Mouse (Mus musculus): ENCODE data around the gene Uqcrc2. TPM values are rescaled to one million over a fixed set of nuclear protein-coding genes. Genes with fewer than 3 reads are reported as not detected.

The Uqcrc2 gene
- total and polyA plus RNA-seq, 3 experiments = 229 to 659 (median 338) TPM

- no peak for TF ChIP-seq ZKSCAN1 (IDR thresholded peaks at IDR 0.05; ENCODE audit: low read depth, low read length)
- TF ChIP-seq POLR2AphosphoS2 (IDR thresholded peaks at IDR 0.05; ENCODE audit: low read length) = no peak
- TF ChIP-seq NRF1 (IDR thresholded peaks at IDR 0.05; ENCODE audit: insufficient read depth, low read depth, low read length, poor library complexity, severe bottlenecking) = no peak
- no peak for TF ChIP-seq ZMIZ1 (IDR thresholded peaks at IDR 0.05; ENCODE audit: low read depth, low read length)
- no peak for TF ChIP-seq ZC3H11A (IDR thresholded peaks at IDR 0.05; ENCODE audit: low read depth, low read length)
- TF ChIP-seq MAX (IDR thresholded peaks at IDR 0.05; ENCODE audit: low read length) = no peak
- TF ChIP-seq POLR2A (IDR thresholded peaks at IDR 0.05; ENCODE audit: control insufficient read depth in 1 of 2, insufficient read depth in 1 of 2, low read depth in 1 of 2, low read length in 2 of 2, poor library complexity in 1 of 2) = no peak
- no peak for TF ChIP-seq EP300 (IDR thresholded peaks at IDR 0.05; ENCODE audit: low read depth in 1 of 2, low read length in 2 of 2)
- no peak for TF ChIP-seq GATA1 (IDR thresholded peaks at IDR 0.05; ENCODE audit: low read depth, low read length)
- no peak for TF ChIP-seq ZNF384 (IDR thresholded peaks at IDR 0.05; ENCODE audit: low read depth, low read length)
- TF ChIP-seq MAFK (IDR thresholded peaks at IDR 0.05; ENCODE audit: borderline replicate concordance, low read depth, low read length) = no peak
- no peak for TF ChIP-seq CHD2 (IDR thresholded peaks at IDR 0.05; ENCODE audit: low read length)
- no peak for TF ChIP-seq CTCF (IDR thresholded peaks at IDR 0.05 in 2 of 3, conservative IDR thresholded peaks at IDR 0.05 in 1 of 3; ENCODE audit: control insufficient read depth in 1 of 3, insufficient read depth in 1 of 3, low read depth in 2 of 3, low read length in 3 of 3, poor library complexity in 1 of 3, severe bottlenecking in 1 of 3)
- no peak for TF ChIP-seq HCFC1 (IDR thresholded peaks at IDR 0.05; ENCODE audit: low read depth, low read length)
- TF ChIP-seq MXI1 (IDR thresholded peaks at IDR 0.05; ENCODE audit: low read depth, low read length) = no peak
- Histone ChIP-seq H3K36me3 (ENCODE audit: control insufficient read depth in 1 of 2, insufficient read depth in 2 of 2, low read length in 2 of 2) (peaks cover 4 to 15% of the 10 kb centered on the region in 2 experiments), H3K79me2 (ENCODE audit: control insufficient read depth, insufficient read depth, low read length, poor library complexity) (peaks cover 20% of the 10 kb centered on the region; the same call in 1 of the 2 replicates), H3K27me3 (ENCODE audit: control insufficient read depth in 1 of 2, insufficient read depth in 2 of 2, low read length in 2 of 2) (no peaks in the 10 kb centered on the region), H3K9me3 (replicated peaks; ENCODE audit: insufficient read depth, low read length) (no peaks in the 10 kb centered on the region), H3K27ac (ENCODE audit: control insufficient read depth, low read depth, low read length) (no peak overlapping the region), H3K4me1 (ENCODE audit: control insufficient read depth in 1 of 2, insufficient read depth in 2 of 2, low read length in 2 of 2) (peaks cover 5% of the 10 kb centered on the region in 2 experiments), H3K9ac (ENCODE audit: control insufficient read depth, low read depth, low read length, poor library complexity, severe bottlenecking) (no peak overlapping the region), H3K4me3 (ENCODE audit: control insufficient read depth in 1 of 2, insufficient read depth in 1 of 2, low read depth in 2 of 2, low read length in 2 of 2) (no peak overlapping the region)
- DNase-seq (ENCODE audit: low read depth, low spot score) = no peak
Measured at GRCm38 (mm10) chr7:120693831-120694375, 58.9 kb downstream of the Uqcrc2 start.

GRCm38 (mm10) chr7:120695196-120695595 lies 60.2 kb downstream of the Uqcrc2 start:
- H3K27me3 ChIP-seq (ENCODE audit: control insufficient read depth in 1 of 2, insufficient read depth in 2 of 2, low read length in 2 of 2) = no peaks in the 10 kb centered on the region
- no peak overlapping the region for H3K4me3 ChIP-seq (ENCODE audit: control insufficient read depth in 1 of 2, insufficient read depth in 1 of 2, low read depth in 2 of 2, low read length in 2 of 2)
- no peak for DNase-seq (ENCODE audit: low read depth, low spot score)
- H3K27ac ChIP-seq (ENCODE audit: control insufficient read depth, low read depth, low read length) = no peak overlapping the region
- H3K36me3 ChIP-seq (ENCODE audit: control insufficient read depth in 1 of 2, insufficient read depth in 2 of 2, low read length in 2 of 2) = peaks cover 4 to 25% of the 10 kb centered on the region in 2 experiments
- H3K9ac ChIP-seq (ENCODE audit: control insufficient read depth, low read depth, low read length, poor library complexity, severe bottlenecking) = no peak overlapping the region
- peaks cover 12 to 13% of the 10 kb centered on the region in 2 experiments for H3K4me1 ChIP-seq (ENCODE audit: control insufficient read depth in 1 of 2, insufficient read depth in 2 of 2, low read length in 2 of 2)
- no peaks in the 10 kb centered on the region for H3K9me3 ChIP-seq (replicated peaks; ENCODE audit: insufficient read depth, low read length)
- peaks cover 23% of the 10 kb centered on the region; the same call in 1 of the 2 replicates for H3K79me2 ChIP-seq (ENCODE audit: control insufficient read depth, insufficient read depth, low read length, poor library complexity)
- TF ChIP-seq TAL1 (IDR thresholded peaks at IDR 0.05; ENCODE audit: low read length) (no peak), ETS1 (IDR thresholded peaks at IDR 0.05; ENCODE audit: low read depth, low read length) (no peak), POLR2AphosphoS2 (IDR thresholded peaks at IDR 0.05; ENCODE audit: low read length) (no peak), ZMIZ1 (IDR thresholded peaks at IDR 0.05; ENCODE audit: low read depth, low read length) (no peak), SIN3A (IDR thresholded peaks at IDR 0.05; ENCODE audit: low read length) (no peak), CHD2 (IDR thresholded peaks at IDR 0.05; ENCODE audit: low read length) (no peak), BHLHE40 (IDR thresholded peaks at IDR 0.05; ENCODE audit: borderline replicate concordance, low read depth, low read length) (no peak), KAT2A (conservative IDR thresholded peaks at IDR 0.05; ENCODE audit: low read depth, low read length) (no peak), UBTF (IDR thresholded peaks at IDR 0.05; ENCODE audit: borderline replicate concordance, insufficient read depth, low read depth, low read length) (no peak), POLR2AphosphoS5 (IDR thresholded peaks at IDR 0.05; ENCODE audit: borderline replicate concordance, low read depth, low read length) (no peak)
